Comparison of ENCODE assay signal across 29 mouse cellular contexts in the genomic region with DNA sequence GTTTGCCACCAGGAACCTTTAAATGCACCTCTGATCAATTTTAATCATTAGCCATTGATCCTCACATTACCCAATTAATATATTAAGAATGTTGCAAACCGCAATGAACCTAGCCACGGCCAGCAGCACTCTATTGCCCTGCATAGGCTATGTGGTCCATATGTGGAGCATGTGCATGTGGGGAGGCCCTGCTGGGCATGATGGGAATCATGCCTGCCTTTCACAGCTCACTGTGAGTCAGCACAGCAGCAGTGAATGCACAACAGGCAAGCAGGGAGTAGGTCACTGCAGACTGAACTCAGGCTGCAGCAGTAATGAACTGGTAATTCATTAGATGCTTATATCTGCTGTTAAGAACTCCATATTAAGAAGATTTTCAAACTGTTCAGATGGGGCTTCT.
DNase-seq lines count a peak whose midpoint lies in the region; TF ChIP-seq lines count a peak whose summit lies in the region.
"Had no signal": no experiment of that assay in that cellular context is flagged by ENCODE, and none has a peak within 500 bp of the region (broad histone marks: within the 10 kb centered on the region; RNA-seq: fewer than 3 reads in every experiment).

No protein-coding gene starts in this region.

- TF ChIP-seq CTCF in embryonic fibroblast, embryonic 13.5 days (IDR thresholded peaks at IDR 0.05; ENCODE audit: borderline replicate concordance, insufficient read depth, low read length), result no peak

- peak overlapping the region; percentile 81 for H3K27ac ChIP-seq in embryonic fibroblast, embryonic 13.5 days (ENCODE audit: insufficient read depth, low read length)
- H3K27ac ChIP-seq: embryonic facial prominence, embryonic 10.5 days; embryonic facial prominence, embryonic 13.5 days; forebrain, embryonic 10.5 days; forebrain, embryonic 13.5 days; gastrocnemius, adult 2 months; heart, embryonic 15.5 days; hindbrain, embryonic 10.5 days; hindbrain, embryonic 13.5 days; intestine, embryonic 15.5 days had no signal

- no peak overlapping the region for H3K4me3 ChIP-seq in embryonic fibroblast, embryonic 13.5 days (ENCODE audit: insufficient read depth, low read length)
- H3K4me3 ChIP-seq: embryonic facial prominence, embryonic 10.5 days; embryonic facial prominence, embryonic 13.5 days; forebrain, embryonic 10.5 days; forebrain, embryonic 13.5 days; gastrocnemius, adult 2 months; heart, embryonic 12.5 days; heart, embryonic 15.5 days; hindbrain, embryonic 10.5 days; hindbrain, embryonic 13.5 days; intestine, embryonic 15.5 days had no signal

- no peak for TF ChIP-seq POLR2A in embryonic fibroblast, embryonic 13.5 days (IDR thresholded peaks at IDR 0.05; ENCODE audit: low read depth, low read length)

- peak; percentile 26 for DNase-seq in adrenal gland, adult 2 months
- DNase-seq in adrenal gland, adult (ENCODE audit: inconsistent age in 2 of 2, low spot score in 1 of 2), result no peak
- peak; percentile 10 for DNase-seq in retina, embryonic 14.5 days (ENCODE audit: low spot score)
- no peak for DNase-seq in retina, postnatal 1 day
- peak; percentile 48 for DNase-seq in MN1 (ENCODE audit: low spot score)
- no peak for DNase-seq in kidney, adult 11 months
- DNase-seq in layer of hippocampus, adult 8-10 months (ENCODE audit: low spot score in 2 of 2), result no peak
- DNase-seq: adrenal gland, adult 8-10 months; cerebellum, adult 11 months; cerebellum, adult 2 months; cerebellum, adult 9-11 months; cerebellum, postnatal 25 days; embryo, embryonic 11 days; gastrocnemius, adult 2 months; gastrocnemius, postnatal 25 days; heart, adult 18-20 months; heart, postnatal 10 days; heart, postnatal 36 days; kidney, adult 18-20 months had no signal

- H3K4me1 ChIP-seq in embryonic fibroblast, embryonic 13.5 days (ENCODE audit: control insufficient read depth, insufficient read depth, low read length), result peaks cover 2% of the 10 kb centered on the region; the same call in 1 of the 2 replicates
- H3K4me1 ChIP-seq: embryonic facial prominence, embryonic 10.5 days; embryonic facial prominence, embryonic 13.5 days; forebrain, embryonic 10.5 days; forebrain, embryonic 13.5 days; hindbrain, embryonic 10.5 days; hindbrain, embryonic 13.5 days; intestine, embryonic 15.5 days had no signal

Comparison
In these comparisons a context has a peak if more than half of its experiments do, and no peak if none do; other contexts are left out.
1. DNase-seq: peak in adrenal gland, adult 2 months (single experiment), retina, embryonic 14.5 days (single experiment) and MN1 (single experiment); none in adrenal gland, adult (0 of 2), retina, postnatal 1 day (single experiment), kidney, adult 11 months (single experiment) and layer of hippocampus, adult 8-10 months (0 of 2).